Mouse (Mus musculus) frontal cortex, postnatal 10 days (tissue): ENCODE data around the gene Metap1d.

Experiments
- DNase-seq, 2 experiments: peaks; one replicate each; pipeline ENCODE4 v3.0.0; 2022; ENCODE audit warnings: low spot score in 2 of 2, mixed read lengths in 1 of 2

The Metap1d gene

DNA sequence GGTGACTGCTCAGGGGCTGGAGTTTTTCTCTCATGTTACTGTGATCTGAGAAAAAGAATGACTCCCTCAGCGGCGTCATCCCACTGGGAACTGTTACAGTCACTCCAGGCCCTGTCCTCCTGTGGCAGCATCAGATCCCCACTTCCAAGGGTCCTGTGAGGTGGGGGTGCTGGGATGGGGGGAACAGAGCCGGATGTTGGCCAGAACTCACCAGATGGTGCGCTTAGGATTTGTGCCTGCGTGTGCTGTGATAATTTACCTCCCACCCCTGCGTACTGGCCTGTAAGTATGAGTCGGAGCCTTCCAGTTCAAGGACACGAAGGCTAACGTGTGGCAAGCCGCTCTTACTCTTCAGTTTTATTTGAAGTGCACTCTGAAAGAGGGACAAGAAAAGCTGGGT is 22.2 kb downstream of the Metap1d start:
- no peak for DNase-seq

DNA sequence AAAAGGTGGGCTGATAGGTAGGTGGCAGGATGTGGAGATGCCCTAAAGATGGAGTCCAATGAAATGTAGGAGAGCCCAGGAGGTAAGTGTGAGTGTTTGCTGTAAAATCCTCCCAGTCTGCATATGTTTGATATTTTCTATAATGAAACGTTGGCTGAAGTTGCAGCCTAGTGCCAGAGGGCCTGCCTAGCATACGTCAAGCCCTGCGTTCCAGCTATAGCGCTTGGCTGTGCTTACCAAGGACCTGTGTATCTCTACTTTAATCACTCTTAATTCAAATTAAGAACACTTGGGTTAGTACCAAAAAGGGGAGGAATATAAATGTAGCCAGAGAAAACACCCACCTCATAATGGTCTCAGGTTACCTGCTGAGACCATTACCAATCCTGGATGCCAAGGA is 22.7 kb downstream of the Metap1d start:
- no peak for DNase-seq

DNA sequence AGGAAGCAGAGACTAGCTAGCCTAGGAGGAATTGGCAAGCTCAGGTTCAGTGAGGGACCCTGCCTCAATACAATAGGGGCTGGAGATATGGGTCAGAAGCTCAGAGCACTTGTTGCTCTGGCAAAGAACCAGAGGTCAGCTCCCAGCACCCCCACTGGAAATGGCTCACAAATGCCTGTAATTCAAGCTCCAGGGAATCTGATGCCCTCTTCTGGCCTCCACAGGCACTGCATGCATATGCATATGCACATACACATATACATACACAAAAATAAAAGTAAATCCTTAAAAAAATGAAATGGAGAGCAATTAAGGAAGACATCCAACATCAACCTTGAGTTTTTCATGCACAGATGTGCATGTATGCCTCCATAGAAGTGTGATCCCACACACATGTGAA is 24.7 kb downstream of the Metap1d start:
- DNase-seq, result no peak

DNA sequence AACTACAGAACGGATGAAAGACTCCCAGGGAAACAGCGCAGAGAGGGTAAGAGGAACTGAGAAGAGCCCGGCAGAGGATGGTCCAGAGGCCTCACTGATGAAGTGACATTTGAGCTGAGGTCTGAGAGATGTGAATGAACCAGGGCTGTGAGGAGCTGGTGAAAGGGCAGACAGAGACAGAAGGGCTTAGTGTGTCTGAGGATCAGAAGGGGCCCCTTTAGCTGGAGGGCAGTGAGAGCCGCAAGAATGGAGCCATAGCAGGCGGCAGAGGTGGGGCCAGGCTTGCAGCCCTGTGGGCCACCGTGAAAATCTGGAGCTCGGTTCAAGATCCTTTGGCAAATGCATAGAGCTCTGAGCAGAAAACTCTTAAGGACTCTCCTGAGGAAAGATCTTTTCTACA is 26.8 kb downstream of the Metap1d start:
- no peak for DNase-seq

DNA sequence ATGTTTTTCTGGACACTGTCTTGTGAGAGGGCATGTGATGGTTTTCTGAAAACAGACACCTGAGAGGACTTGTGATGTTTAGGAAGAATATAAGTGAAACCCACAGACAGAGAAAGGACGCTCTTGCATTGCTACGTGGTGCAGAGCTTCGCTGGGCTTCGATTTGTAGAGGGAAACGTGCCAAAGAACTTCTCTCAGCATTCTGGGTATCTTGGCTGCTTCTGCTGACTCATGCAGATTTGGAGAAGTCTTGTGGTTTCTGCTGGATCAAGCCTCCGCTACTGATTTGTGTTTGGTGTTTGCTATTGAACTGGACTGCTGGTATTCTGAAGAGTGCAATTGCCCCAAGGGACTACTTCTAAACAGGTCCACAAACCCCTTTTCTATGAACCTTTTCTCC is 28.7 kb downstream of the Metap1d start:
- no peak for DNase-seq

DNA sequence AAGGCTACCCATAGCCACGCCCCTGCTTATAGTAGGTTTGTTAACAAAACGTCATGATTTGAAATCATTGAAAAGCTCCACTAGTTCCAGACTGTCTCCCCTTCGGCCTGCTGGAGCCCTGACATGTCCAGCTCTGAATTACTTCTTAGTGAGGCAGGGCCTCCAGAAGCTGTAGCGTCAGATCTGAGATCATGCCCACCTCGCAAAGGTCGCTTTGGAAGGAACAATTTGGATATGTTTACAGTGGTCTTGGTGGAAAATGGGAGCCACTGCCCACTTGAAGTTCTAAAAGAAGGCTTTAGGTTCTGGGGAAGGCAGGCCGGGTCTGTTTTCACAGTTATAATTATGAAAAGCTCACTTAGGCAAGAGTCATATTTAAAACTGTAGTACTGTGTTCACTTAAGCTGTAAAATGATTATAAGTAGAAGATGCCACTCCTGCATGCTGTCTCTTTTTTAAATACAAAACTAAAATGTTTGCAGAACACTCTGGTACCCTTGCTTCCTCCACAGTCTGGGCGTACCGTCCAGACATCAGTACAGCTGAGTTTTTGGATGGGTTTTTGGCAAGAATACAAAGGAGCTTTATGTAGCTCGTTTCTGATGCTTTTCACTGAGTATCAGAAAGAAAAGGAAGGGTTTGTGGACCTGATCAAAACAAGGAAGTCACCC is 30.1 kb downstream of the Metap1d start:
- DNase-seq, result no peak

DNA sequence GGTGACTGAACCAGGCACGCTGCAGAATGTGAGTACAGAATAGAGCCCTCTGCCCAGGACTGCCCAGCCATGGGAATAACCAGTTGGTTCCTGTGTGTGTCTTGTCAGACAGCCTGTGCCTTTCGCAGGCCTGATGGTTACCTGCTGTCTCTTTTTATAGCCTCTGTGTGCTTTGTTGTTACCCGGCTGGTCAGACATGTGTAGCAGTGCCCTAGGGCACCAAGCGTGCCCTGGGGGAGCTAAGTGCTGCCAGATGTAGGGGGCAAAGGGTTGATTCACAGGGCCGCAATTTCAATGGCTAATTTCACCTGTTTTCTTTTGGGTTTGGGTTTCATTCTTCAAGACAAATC is 30.6 kb downstream of the Metap1d start:
- DNase-seq, result no peak

DNA sequence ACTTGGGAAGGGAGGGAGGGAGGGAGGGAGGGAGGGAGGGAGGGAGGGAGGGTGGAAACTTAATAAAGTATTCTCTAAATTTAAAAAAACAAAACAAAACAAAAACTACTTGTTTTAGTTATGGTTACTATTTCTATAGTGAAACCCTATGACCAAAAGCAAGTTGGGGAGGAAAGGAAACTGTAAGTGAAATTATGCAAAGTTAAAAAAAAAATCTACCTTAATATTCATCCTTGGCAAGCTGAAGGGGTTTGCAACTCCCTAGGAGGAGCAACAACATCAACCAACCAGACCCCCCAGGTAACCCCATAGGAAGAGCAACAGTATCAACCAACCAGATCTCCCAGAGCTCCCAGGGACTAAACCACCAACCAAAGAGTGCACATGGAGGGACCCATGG is 38.2 kb downstream of the Metap1d start:
- DNase-seq, result no peak

DNA sequence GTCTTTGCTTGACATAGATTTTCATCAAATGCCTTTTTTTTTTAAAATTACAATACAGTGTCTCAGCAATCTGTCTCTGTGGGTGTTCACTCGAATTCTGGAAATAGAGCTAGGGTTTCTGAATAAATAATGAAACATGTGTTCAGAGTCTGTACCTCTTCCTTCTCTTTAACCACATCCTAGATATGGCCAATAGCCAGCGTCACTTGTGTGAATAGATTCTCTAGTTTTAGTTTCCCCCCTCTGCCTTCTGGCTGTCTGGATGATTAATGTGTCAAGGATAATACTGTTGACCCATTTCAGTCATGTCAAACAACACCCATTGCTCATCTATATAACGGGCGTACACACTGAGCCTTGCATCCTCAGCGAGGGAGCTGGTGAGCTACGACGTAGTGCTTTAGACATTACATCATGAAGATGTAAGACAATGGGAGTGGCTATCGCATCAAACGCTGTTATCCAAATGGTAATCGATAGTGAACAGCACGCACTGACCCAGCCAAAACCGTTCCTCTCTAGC is 40.1 kb downstream of the Metap1d start:
- DNase-seq, result no peak

DNA sequence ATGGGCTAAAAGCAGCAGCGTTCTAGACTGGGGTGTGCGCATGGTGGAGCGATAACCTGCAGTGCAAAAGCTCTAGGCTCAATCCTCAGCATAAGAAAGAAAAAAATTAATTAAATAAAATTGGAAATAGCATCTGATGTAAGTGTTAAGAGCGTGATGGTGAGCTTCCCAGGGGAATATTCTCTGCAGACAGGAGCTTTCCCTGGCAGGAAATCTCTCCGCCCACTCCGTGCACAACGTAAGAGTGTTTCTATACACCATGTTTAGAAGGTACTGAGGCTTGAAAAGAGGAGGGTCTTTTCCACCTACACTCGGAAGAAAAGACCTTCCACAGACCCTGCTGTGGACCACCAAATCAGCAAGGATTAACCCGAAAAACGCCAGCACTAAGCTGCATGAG is 41.4 kb downstream of the Metap1d start:
- no peak for DNase-seq

DNA sequence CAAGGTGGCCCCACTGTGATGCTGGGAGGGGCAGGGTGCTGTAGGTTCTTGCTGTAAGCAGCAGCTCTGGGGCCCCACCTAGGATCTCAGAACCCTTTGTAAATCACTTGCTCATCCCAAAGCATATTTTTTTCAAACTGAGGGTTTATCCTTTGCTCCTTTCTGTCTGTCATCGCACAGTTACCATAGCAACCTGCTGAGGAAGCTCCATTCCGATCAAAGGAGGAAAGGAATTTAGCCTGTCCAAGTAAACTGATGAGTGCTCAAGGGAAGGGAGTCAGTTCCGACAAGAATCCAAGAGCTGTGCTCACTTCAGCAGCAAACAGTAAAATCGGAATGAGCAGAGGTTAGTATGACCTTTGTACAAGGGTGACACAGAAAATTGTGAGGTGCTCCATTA is 41.9 kb downstream of the Metap1d start:
- no peak for DNase-seq

DNA sequence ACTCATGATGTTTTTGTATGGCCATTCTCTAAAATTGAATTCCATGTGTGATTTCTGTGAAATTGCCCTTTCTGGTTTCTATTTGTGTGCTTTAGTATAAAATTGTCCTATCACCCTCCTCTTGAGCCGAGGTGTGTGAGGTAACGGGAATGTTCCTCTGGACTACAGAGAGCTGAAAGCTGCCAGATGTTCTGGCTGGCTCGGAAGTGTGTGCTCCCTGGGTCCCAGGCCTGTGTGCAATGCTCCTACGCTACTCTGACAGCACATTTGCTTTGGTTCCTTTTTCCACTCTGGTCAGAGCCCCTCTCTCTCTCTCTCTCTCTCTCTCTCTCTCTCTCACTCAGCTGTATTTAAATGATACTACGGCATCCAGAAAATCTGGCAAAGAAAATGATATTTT is 44.1 kb downstream of the Metap1d start:
- no peak for DNase-seq

DNA sequence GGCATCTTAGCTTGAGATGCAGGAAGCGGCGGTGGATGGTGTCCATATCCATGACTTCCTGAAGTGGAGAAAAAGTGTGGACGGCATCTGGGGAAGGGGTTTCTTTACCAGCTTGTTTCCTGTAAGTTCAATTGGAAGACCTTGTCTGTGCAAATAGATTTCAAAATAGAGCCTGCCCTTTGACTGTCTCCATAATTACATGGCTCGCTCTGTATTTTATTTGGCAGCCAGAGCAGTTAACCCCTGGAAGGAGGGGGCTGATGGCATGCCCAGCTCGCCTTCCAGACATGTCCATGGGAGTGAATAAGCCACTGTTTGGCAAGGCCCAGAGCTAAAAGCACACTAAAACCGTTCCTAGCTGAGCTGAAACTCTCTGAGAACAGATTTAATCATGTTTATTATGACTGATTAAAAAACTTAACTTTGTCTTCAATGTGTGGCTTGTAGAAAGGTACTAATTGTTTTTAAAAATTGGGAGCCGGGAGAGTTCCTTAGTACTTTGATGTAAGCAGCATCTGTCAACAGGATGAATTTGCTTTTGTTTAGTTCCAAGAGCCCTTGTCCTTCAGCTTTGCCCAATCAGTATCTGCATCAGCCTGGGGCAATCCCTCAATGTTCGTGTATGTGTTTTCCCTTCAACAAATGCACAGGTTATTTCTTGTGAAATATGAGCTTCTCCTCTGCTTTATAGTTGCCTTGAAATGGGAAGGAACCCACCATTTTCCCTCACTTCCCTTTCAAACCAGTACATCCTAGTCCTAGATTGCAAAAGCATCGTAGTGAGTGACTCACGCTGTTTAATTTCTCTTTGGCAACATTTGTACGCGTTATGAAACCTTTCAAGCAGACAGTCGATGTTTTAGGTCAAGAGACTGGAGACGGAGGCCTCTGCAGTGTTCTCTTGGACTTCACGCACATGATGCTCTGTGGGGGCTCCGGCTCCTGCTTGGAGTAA is 46.5 kb downstream of the Metap1d start:
- DNase-seq, result no peak

DNA sequence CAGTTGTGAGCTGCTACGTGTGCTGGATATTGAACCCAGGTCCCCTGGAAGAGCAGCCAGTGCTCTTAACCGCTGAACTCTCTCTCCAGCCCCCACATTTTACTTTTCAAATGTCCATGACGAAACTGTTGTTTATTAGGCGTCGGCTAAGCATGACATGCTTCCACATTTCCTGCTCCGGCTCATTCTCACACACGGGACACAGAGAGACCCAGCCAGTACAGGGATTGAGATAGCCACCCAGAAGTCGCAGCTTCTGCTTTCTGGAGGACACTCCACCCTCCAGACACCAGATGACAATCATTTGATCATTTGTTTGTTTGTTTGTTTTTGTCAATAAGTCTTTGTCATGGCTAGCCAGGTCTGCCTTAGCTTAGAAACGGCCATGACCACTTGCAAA is 51.8 kb downstream of the Metap1d start:
- DNase-seq, result no peak

DNA sequence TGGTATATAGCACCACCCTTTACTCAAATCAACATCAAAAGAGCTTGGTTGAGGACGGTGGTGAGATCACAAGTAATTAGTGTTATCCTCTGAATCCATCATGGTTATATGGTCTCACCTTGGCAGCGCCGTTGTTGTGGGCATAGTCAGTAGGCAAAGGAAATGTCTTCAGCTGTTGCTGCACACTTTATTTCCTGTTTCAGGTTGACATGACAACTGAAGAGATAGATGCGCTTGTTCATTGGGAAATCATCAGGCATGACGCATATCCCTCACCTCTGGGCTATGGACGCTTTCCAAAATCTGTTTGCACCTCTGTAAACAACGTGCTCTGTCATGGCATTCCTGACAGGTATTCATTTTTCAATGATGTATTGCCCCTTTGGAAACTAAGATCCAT is 58.1 kb downstream of the Metap1d start:
- no peak for DNase-seq

DNA sequence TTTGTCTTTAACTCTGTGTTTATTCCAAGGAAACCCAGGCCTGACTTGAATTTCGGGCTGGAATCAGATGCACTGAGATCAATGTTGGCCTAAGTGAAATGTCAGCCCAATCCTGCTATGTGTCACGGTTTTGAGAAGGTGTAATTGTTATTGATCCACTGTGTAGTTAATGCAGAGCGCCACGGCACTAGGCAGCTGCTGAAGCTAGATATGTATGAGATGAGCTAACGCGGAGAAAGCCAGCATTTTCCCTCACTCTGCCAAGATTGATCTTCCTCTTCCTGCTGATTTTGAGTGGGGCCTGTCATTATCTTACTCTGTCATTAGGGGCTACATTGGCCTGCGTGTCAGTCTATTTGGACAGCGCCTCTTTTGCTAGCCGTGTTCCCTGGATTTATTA is 59.2 kb downstream of the Metap1d start:
- no peak for DNase-seq

DNA sequence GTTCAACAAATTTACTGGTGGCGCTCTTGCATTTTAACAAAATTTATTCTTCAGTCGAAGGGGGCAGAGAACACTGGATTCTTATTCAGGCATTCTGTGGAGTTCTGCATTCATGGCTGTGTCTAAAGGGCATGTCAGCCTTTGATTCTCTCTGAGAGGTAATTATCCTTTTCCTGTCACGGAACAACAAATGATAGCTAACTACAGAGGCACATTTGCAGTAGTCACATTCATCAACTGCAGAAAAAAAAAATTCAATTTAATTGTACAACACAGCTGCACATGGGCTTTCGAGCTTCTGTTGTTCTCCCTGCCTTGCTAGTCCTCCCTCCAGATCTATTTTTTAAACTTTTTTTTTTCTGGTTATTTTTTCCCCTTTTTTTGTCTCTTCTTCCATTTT is 63.9 kb downstream of the Metap1d start:
- no peak for DNase-seq

DNA sequence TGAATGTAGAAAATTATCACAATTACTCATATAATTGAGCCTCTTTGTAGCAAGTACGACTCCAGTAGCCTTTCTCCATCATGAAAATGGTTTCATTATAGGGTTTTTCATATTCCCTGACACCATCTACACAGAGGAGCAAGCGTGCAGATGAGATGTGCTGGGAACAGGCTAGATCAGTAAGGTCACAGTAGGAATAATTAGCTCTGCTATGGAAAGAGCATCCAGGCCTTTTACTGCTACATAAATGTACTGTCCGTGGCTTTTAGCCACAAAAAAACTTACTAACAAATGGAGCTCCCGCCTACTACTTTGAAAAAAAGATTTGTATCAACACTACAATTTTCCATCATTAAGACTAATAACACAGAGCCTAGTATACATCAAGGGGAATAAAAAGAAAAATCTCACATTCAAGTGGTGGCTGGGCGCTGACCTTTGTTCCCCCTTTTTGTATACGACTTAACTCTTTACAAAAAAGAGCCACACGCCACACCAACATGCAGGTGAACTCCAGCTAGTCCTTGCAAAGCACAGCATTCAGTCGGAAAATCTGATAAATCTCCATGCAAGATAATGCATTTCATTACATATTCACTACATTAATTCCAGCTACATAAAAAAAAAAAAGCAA is 64.5 kb downstream of the Metap1d start:
- no peak for DNase-seq

DNA sequence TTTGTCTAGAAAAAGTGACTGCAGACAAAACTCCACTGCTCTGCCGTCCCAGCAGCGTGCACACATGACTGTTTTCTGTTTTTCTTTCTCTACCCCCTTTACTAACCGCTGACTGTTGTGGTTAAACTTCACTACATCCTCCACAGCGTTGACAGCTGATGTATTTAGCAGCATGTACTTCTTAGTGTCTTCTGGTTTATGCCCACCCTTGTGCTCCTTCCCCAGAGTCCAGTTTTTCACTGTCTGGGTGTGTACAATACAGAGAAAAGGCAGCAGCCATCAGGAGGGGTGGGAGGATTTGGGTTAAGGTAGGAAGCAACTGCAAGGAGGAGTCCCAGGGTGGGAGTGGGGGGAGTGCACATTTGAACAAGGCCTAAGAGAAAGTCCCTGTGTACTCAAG is 69.8 kb downstream of the Metap1d start:
- no peak for DNase-seq

DNA sequence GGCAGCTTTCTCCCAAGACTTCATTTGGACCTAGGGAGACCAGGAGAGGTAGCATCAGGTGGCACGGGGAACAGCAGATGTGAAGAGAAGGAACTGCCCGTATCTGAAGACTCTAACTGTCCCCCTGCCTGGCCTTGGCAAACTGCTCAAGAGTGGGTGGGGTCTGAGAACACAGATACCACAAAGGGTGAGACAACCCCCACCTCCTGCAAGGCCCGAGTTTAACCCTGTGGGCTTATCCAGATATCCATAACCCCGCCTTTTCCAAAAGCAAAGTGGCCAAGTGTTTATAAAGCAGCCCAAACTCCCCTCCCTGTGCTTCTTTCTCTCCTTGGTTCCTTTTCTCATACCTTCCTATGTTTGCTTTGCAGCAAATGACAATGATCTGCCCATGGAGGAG is 70.4 kb downstream of the Metap1d start:
- DNase-seq, result no peak

DNA sequence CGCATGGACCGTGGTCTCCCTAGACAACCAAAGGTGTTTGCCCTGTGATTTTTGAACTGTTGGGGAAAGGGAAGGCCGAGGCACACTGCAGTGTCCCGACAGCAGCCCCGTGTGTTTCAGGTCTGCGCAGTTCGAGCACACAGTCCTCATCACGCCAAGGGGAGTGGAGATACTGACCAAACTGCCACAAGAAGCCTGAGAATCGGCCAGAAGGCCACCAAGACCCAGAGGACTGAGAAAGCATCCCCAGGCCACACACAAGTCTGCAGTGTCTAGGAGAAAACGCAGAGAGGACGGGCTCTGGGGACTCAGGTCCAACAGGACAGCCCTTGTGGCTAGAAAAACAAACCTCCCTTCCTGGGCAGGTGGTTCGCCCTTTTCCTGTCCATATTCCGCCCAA is 71.7 kb downstream of the Metap1d start:
- no peak for DNase-seq

DNA sequence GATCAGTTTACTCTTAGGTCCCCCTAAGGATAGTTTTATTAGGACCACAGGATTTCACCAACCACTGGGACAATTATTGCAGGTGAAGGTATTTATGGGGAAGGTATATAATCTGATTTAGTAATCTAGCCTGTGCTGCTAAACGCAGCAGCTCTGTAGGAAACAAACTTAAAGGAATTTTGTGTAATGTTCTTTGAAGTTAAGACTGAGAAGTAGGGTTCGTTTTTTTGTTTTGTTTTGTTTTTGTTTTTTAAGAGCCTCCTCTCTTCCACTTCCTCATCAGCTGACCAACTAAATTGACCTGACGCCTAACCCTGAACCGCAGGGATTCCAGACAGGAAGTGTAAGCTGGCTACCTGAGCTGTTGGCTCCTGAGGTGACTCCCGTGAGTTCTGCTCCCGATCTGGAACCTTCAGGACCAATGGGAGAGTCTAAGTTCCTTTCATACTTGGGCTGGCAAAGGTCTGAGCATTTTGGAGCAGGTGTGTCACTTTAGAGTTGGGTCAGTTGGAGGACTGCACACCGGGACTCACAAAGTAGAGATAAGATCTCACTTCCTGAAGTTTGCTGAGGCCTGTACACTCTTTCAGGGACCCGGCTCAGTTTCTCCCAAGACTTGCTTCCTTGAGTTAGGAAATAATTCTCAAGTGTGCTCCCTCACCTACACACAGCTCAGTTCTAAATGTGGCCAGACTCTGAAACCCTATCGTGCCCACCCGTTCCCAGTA is 73.7 kb downstream of the Metap1d start:
- no peak for DNase-seq
